Mouse (Mus musculus) liver, postnatal 0 days (tissue): ENCODE data around the gene Fam98a. TPM values are rescaled to one million over a fixed set of nuclear protein-coding genes. Genes with fewer than 3 reads are reported as not detected.

Experiments
- ATAC-seq: fragments of 200-750 bp; cut with Nextera tagmentation; 2 replicates; pipeline ENCODE4 v1.8.0; 2017; ENCODE audit warnings: mild to moderate bottlenecking, moderate library complexity
- DNase-seq: peaks from one replicate; pipeline ENCODE4 v3.0.0-alpha.2; 2016
- H3K27ac ChIP-seq: fragments of 300-500 bp; sonication (generic); 2 replicates; pipeline ENCODE4 v1.5.1; 2014; ENCODE audit warnings: antibody characterized with exemption, moderate library complexity, mild to moderate bottlenecking, low read depth
- H3K27me3 ChIP-seq: fragments of 300-500 bp; sonication (generic); 2 replicates; pipeline ENCODE4 v1.6.1; 2014; ENCODE audit warnings: low read length, control low read depth, mixed read lengths; ENCODE audit not compliant: insufficient read depth
- H3K36me3 ChIP-seq: fragments of 300-500 bp; sonication (generic); replicated peaks from 2 replicates; pipeline ENCODE4 v1.6.1; 2014; ENCODE audit warnings: mild to moderate bottlenecking, control low read depth, low read length, moderate library complexity, mixed read lengths; ENCODE audit not compliant: insufficient read depth
- H3K4me1 ChIP-seq: fragments of 300-500 bp; sonication (generic); 2 replicates; pipeline ENCODE4 v1.6.1; 2014; ENCODE audit warnings: antibody characterized with exemption, mild to moderate bottlenecking, control low read depth; ENCODE audit not compliant: insufficient read depth
- H3K4me2 ChIP-seq: fragments of 300-500 bp; sonication (generic); 2 replicates; pipeline ENCODE4 v1.6.1; 2014; ENCODE audit warnings: low read depth, mild to moderate bottlenecking, low read length, moderate library complexity, mixed read lengths
- H3K4me3 ChIP-seq: fragments of 300-500 bp; sonication (generic); 2 replicates; pipeline ENCODE4 v1.5.1; 2014; ENCODE audit warnings: low read depth, low read length
- H3K9ac ChIP-seq: fragments of 300-500 bp; sonication (generic); replicated peaks from 2 replicates; pipeline ENCODE4 v1.6.1; 2014; ENCODE audit warnings: mild to moderate bottlenecking, moderate library complexity
- H3K9me3 ChIP-seq: fragments of 300-500 bp; sonication (generic); 2 replicates; pipeline ENCODE4 v1.6.1; 2016; ENCODE audit warnings: mild to moderate bottlenecking, control low read depth, low read length, mixed read lengths
- CTCF ChIP-seq: sonication (generic); IDR thresholded peaks from 2 replicates; pipeline ENCODE4 v1.5.1; 2016; ENCODE audit warnings: antibody characterized with exemption, low read depth
- EP300 ChIP-seq: IDR thresholded peaks from 2 replicates; pipeline ENCODE4 v1.6.1; 2016; ENCODE audit warnings: antibody characterized with exemption, low read depth, mild to moderate bottlenecking
- WGBS: fragments of 180-500 bp; shearing (Covaris S2); extraction: QIAGEN DNeasy Blood & Tissue Kit; methylation state at CpG from one replicate; pipeline ENCODE4 v1.1.7; 2014; ENCODE audit not compliant: insufficient replicate concordance; 5-methylcytosine and 5-hydroxymethylcytosine counted together
- polyA plus RNA-seq: library from polyadenylated mRNA; unstranded; fragments of >200 nt; fragmentation: Nextera tagmentation; extraction: Ambion mirVana; gene quantifications from 2 replicates; pipeline ENCODE4 v1.2.1, GENCODE M21; 2015

The Fam98a gene
- 10.2 and 10.7 TPM in 2 replicates for polyA plus RNA-seq

GRCm38 (mm10) chr17:75551512-75552400 is at the start of gene Fam98a:
Gene Fam98a (minus strand): TSS chr17:75551946.
- Histone ChIP-seq H3K4me2 (peak within 1 kb of the TSS; percentile 89), H3K4me3 (peak within 1 kb of the TSS; percentile 86), H3K27ac (peak within 1 kb of the TSS; percentile 77), H3K4me1 (peaks cover 11% of the 10 kb centered on the region), H3K27me3 (no peaks in the 10 kb centered on the region), H3K9ac (peak within 1 kb of the TSS; percentile 89), H3K36me3 (0 out of 2 replicates have a peak, but pooled peaks cover 2% of the 10 kb centered on the region), H3K9me3 (no peaks in the 10 kb centered on the region)
- no peak for TF ChIP-seq EP300
- peak; percentile 88 for TF ChIP-seq CTCF
- WGBS, result under 1% methylated on average over 55 of the region's 56 CpGs
- DNase-seq (peak; percentile 98), ATAC-seq (peak; percentile 98)

DNA sequence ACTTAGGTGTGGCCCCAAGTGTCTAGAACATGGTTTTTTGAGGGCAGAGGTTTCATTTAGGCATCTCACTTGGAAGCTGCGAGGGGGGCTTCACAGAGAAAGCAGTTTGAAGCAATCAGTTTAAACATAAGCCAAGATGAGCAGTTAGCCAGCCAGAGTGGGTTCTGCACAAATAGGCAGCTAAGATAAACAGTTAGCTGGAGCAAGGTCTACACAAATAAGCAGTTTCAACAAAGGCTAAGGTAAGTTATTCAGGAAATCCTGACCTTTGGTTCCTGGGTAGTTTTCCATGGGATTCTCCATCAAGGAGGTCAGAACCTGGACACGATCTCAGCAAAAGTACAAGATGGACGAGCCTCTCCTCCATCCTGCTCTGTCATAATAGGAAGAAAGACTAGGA is 46.9 kb upstream of the Fam98a start:
- H3K27me3 ChIP-seq, result no peaks in the 10 kb centered on the region
- TF ChIP-seq CTCF (no peak), EP300 (no peak)
- WGBS, result 51% methylated on average over 3 of the region's 3 CpGs
- no peak overlapping the region for H3K4me3 ChIP-seq
- DNase-seq (no peak), ATAC-seq (no peak)
- no peak overlapping the region for H3K9ac ChIP-seq
- H3K4me2 ChIP-seq, result no peak overlapping the region
- H3K4me1 ChIP-seq, result no peaks in the 10 kb centered on the region
- H3K36me3 ChIP-seq, result no peaks in the 10 kb centered on the region
- H3K27ac ChIP-seq, result no peak overlapping the region
- no peaks in the 10 kb centered on the region for H3K9me3 ChIP-seq

- no peak for DNase-seq
- Histone ChIP-seq H3K27me3 (no peaks in the 10 kb centered on the region), H3K27ac (no peak overlapping the region), H3K4me3 (no peak overlapping the region), H3K36me3 (no peaks in the 10 kb centered on the region), H3K9ac (no peak overlapping the region), H3K9me3 (no peaks in the 10 kb centered on the region), H3K4me2 (no peak overlapping the region), H3K4me1 (no peaks in the 10 kb centered on the region; the same call in 1 of the 2 replicates)
- no peak for ATAC-seq
- TF ChIP-seq CTCF (no peak), EP300 (no peak)
- 70% methylated on average over 1 of the region's 1 CpGs for WGBS
These were observed 31.0 kb upstream of the Fam98a start for GRCm38 (mm10) chr17:75582738-75583137.

DNA sequence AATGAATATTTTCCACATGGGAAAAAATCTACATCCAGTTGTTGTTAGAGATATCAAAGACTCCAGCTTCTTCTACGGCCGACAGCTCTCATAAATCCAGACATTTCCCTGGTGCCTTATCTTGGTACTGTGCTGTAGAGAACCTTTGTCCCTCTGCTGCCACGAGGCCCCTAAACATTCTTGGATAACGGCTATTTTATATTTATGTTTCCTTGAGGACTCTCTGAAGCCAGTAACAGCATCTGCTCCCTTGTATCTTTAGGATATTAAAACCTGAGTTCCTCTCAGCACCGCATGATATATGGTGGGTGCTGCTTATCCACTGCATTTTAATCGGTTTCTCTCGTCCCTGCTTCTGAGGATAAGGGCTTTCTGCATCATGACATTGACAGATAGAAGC is 23.9 kb upstream of the Fam98a start:
- no peak overlapping the region for H3K4me2 ChIP-seq
- H3K9me3 ChIP-seq, result no peaks in the 10 kb centered on the region
- H3K27ac ChIP-seq, result no peak overlapping the region
- H3K36me3 ChIP-seq, result no peaks in the 10 kb centered on the region
- TF ChIP-seq CTCF (no peak), EP300 (no peak)
- DNase-seq (no peak), ATAC-seq (no peak)
- H3K4me3 ChIP-seq, result no peak overlapping the region
- no peaks in the 10 kb centered on the region for H3K4me1 ChIP-seq
- no peak overlapping the region for H3K9ac ChIP-seq
- WGBS, result 64% methylated on average over 7 of the region's 7 CpGs
- no peaks in the 10 kb centered on the region for H3K27me3 ChIP-seq

GRCm38 (mm10) chr17:75558041-75558440 is 6.3 kb upstream of the Fam98a start:
- Histone ChIP-seq H3K4me2 (no peak overlapping the region), H3K9ac (no peak overlapping the region), H3K36me3 (no peaks in the 10 kb centered on the region), H3K27me3 (no peaks in the 10 kb centered on the region), H3K27ac (no peak overlapping the region), H3K4me3 (no peak overlapping the region), H3K9me3 (peaks cover 7% of the 10 kb centered on the region), H3K4me1 (no peaks in the 10 kb centered on the region)
- DNase-seq (no peak), ATAC-seq (no peak)
- WGBS, result 89% methylated on average over 2 of the region's 2 CpGs
- TF ChIP-seq CTCF, result no peak
- TF ChIP-seq EP300, result no peak

DNA sequence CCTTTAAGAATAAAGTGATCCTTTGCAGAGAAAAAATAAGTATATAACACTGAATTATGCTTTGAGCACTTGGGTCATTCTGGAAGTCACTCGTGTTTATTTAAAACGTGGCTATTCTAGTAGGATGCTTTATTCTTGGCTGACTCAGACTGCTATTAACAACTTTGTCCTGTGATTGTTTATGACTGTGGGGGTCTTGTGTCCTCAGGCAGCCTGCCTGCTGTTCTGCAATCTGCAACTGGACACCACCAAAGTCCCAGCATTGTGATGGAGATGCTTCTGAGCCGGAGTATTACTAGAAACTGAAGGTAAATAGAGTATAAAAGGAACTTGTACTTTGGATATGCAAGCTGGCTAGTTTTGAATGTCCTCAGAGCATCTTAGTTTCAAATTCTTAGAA is 5.3 kb upstream of the Fam98a start:
- Histone ChIP-seq H3K27me3 (no peaks in the 10 kb centered on the region), H3K4me2 (no peak overlapping the region), H3K9me3 (peaks cover 7% of the 10 kb centered on the region), H3K27ac (no peak overlapping the region), H3K9ac (no peak overlapping the region), H3K36me3 (no peaks in the 10 kb centered on the region), H3K4me1 (peaks cover 5% of the 10 kb centered on the region; the same call in 1 of the 2 replicates), H3K4me3 (no peak overlapping the region)
- WGBS, result 60% methylated on average over 3 of the region's 3 CpGs
- no peak for DNase-seq
- no peak for TF ChIP-seq EP300
- no peak for TF ChIP-seq CTCF
- ATAC-seq, result no peak
